Mouse (Mus musculus): Measurements from ENCODE around the gene Gltp. TPM values are rescaled to one million over a fixed set of nuclear protein-coding genes. Genes with fewer than 3 reads are reported as not detected.
A peak's percentile ranks its signal among the peaks of the same experiment; 100 is the strongest.

Gene Gltp
- polyA plus RNA-seq, 1 experiment from 2014 or later: 53.4 TPM

DNA sequence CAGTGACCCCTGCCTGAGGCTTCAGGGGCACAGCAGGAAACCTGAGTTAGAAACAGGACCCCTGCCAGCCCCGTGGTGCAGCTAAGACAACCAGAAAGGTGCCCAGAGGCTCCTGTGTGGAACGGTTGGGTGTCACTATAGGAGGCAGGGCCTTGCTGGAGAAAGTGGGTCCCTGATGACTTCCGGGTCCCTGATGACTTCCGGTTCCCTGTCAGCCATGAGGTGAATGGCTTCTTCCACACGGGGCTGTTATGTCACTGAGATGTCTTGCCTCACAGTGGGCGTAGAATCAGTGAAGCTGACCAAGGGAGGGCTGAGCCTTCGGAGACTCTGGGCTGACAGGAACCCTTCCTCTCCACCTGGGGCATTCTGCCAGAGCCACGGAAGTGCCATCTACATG is 16.2 kb downstream of the Gltp start:
- Histone ChIP-seq H3K9ac (ENCODE audit: low read depth, low read length) (no peak overlapping the region), H3K27me3 (replicated peaks; ENCODE audit: control insufficient read depth, insufficient read depth, low read length) (no peaks in the 10 kb centered on the region), H3K4me3 (ENCODE audit: low read depth, low read length) (no peak overlapping the region), H3K4me1 (replicated peaks; ENCODE audit: control insufficient read depth, insufficient read depth, low read length) (no peaks in the 10 kb centered on the region), H3K27ac (ENCODE audit: low read depth, low read length) (no peak overlapping the region), H3K4me2 (no peak overlapping the region), H3K36me3 (ENCODE audit: control insufficient read depth, insufficient read depth, low read length) (0 out of 2 replicates have a peak, but pooled peaks cover 3% of the 10 kb centered on the region), H3K9me3 (ENCODE audit: control insufficient read depth, low read length) (no peaks in the 10 kb centered on the region)
- no peak for DNase-seq (ENCODE audit: low spot score)
- no peak for ATAC-seq (replicated peaks; ENCODE audit: low FRiP score)
- WGBS: 85% methylated on average over 8 of the region's 8 CpGs

- Histone ChIP-seq H3K27ac (ENCODE audit: low read depth, low read length) (no peak overlapping the region), H3K4me2 (no peak overlapping the region), H3K9ac (ENCODE audit: low read depth, low read length) (no peak overlapping the region), H3K27me3 (replicated peaks; ENCODE audit: control insufficient read depth, insufficient read depth, low read length) (no peaks in the 10 kb centered on the region), H3K4me3 (ENCODE audit: low read depth, low read length) (no peak overlapping the region), H3K9me3 (ENCODE audit: control insufficient read depth, low read length) (no peaks in the 10 kb centered on the region), H3K36me3 (ENCODE audit: control insufficient read depth, insufficient read depth, low read length) (0 out of 2 replicates have a peak, but pooled peaks cover 3% of the 10 kb centered on the region), H3K4me1 (replicated peaks; ENCODE audit: control insufficient read depth, insufficient read depth, low read length) (no peaks in the 10 kb centered on the region)
- DNase-seq (ENCODE audit: low spot score) (no peak), ATAC-seq (replicated peaks; ENCODE audit: low FRiP score) (no peak)
- WGBS: 82% methylated on average over 13 of the region's 13 CpGs
Observed at GRCm38 (mm10) chr5:114673114-114673513, 17.7 kb downstream of the Gltp start.

GRCm38 (mm10) chr5:114669014-114669413 is 21.8 kb downstream of the Gltp start:
- DNase-seq (ENCODE audit: low spot score): no peak
- H3K9me3 ChIP-seq (ENCODE audit: control insufficient read depth, low read length): no peaks in the 10 kb centered on the region
- H3K4me3 ChIP-seq (ENCODE audit: low read depth, low read length): no peak overlapping the region
- no peaks in the 10 kb centered on the region for H3K4me1 ChIP-seq (replicated peaks; ENCODE audit: control insufficient read depth, insufficient read depth, low read length)
- H3K36me3 ChIP-seq (ENCODE audit: control insufficient read depth, insufficient read depth, low read length): 0 out of 2 replicates have a peak, but pooled peaks cover 3% of the 10 kb centered on the region
- no peak for ATAC-seq (replicated peaks; ENCODE audit: low FRiP score)
- no peaks in the 10 kb centered on the region for H3K27me3 ChIP-seq (replicated peaks; ENCODE audit: control insufficient read depth, insufficient read depth, low read length)
- no peak overlapping the region for H3K27ac ChIP-seq (ENCODE audit: low read depth, low read length)
- H3K4me2 ChIP-seq: no peak overlapping the region
- 91% methylated on average over 5 of the region's 5 CpGs for WGBS
- H3K9ac ChIP-seq (ENCODE audit: low read depth, low read length): no peak overlapping the region

DNA sequence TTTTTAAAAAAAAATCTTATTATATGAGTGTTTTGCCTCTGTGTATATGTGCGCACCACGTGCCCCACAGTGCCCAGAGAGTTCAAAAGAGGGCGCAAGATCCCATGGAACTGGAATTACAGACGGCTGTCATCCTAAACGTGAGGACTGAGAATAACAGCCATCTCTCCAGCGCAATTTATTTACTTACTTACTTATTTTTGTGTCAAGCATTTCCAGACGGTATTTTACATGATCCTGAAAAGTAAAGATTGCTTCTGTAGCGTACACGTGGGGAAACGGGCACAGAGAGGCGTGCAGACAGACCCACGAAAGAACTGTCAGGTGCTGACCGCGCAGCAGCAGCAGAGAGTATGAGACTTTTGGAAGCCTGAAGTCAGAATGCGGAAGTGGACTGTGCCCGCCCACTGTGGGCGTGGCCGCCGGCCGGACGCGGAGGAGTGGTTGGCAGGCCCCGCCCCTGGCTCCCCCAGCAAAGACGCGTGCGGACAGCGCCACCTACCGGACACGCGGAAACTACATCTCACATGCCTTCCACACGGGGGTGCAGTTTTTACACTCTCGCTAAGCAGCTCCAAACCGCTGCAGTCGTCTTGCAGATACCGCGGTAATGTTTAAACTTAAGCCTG is 23.4 kb downstream of the Gltp start:
- Histone ChIP-seq H3K9me3 (ENCODE audit: control insufficient read depth, low read length) (no peaks in the 10 kb centered on the region), H3K4me1 (replicated peaks; ENCODE audit: control insufficient read depth, insufficient read depth, low read length) (no peaks in the 10 kb centered on the region), H3K27ac (ENCODE audit: low read depth, low read length) (peak overlapping the region; percentile 56), H3K4me2 (peak overlapping the region; percentile 75), H3K36me3 (ENCODE audit: control insufficient read depth, insufficient read depth, low read length) (no peaks in the 10 kb centered on the region), H3K27me3 (replicated peaks; ENCODE audit: control insufficient read depth, insufficient read depth, low read length) (no peaks in the 10 kb centered on the region), H3K4me3 (ENCODE audit: low read depth, low read length) (peak overlapping the region; percentile 38), H3K9ac (ENCODE audit: low read depth, low read length) (no peak overlapping the region)
- DNase-seq (ENCODE audit: low spot score): peak; percentile 100
- 3% methylated on average over 36 of the region's 36 CpGs for WGBS
- peak; percentile 95 for ATAC-seq (replicated peaks; ENCODE audit: low FRiP score)

DNA sequence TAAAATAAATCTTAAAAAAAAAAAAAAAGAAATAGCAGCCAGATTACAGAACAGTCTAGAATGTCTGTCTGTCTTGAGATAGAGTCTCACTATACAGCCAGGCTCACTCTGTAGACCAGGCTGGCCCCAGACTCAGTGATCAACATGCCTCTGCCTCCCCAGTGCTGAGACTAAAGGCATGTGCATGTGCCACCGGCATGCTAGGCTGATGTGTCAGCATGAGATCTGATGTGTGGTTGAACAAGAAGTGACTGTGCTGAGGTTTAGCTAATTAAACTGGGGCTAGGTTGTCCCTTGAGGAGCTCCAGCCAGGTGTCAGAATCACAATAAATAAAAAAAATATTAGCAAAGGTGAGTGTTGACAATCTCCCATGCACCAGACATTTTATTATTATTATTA is 24.1 kb downstream of the Gltp start:
- WGBS: 66% methylated on average over 1 of the region's 1 CpGs
- Histone ChIP-seq H3K4me1 (replicated peaks; ENCODE audit: control insufficient read depth, insufficient read depth, low read length) (no peaks in the 10 kb centered on the region), H3K27me3 (replicated peaks; ENCODE audit: control insufficient read depth, insufficient read depth, low read length) (no peaks in the 10 kb centered on the region; the same call in 1 of the 2 replicates), H3K4me2 (peak overlapping the region; percentile 75), H3K27ac (ENCODE audit: low read depth, low read length) (no peak overlapping the region), H3K36me3 (ENCODE audit: control insufficient read depth, insufficient read depth, low read length) (no peaks in the 10 kb centered on the region), H3K9me3 (ENCODE audit: control insufficient read depth, low read length) (no peaks in the 10 kb centered on the region), H3K4me3 (ENCODE audit: low read depth, low read length) (peak overlapping the region; percentile 38; the same call in 1 of the 2 replicates), H3K9ac (ENCODE audit: low read depth, low read length) (no peak overlapping the region)
- DNase-seq (ENCODE audit: low spot score) (no peak), ATAC-seq (replicated peaks; ENCODE audit: low FRiP score) (no peak)

- H3K4me1 ChIP-seq (replicated peaks; ENCODE audit: control insufficient read depth, insufficient read depth, low read length): no peaks in the 10 kb centered on the region
- H3K9ac ChIP-seq (ENCODE audit: low read depth, low read length): no peak overlapping the region
- H3K4me3 ChIP-seq (ENCODE audit: low read depth, low read length): no peak overlapping the region
- H3K27ac ChIP-seq (ENCODE audit: low read depth, low read length): no peak overlapping the region
- H3K9me3 ChIP-seq (ENCODE audit: control insufficient read depth, low read length): no peaks in the 10 kb centered on the region
- ATAC-seq (replicated peaks; ENCODE audit: low FRiP score): no peak
- H3K27me3 ChIP-seq (replicated peaks; ENCODE audit: control insufficient read depth, insufficient read depth, low read length): peaks cover 6% of the 10 kb centered on the region
- WGBS: 82% methylated on average over 7 of the region's 7 CpGs
- DNase-seq (ENCODE audit: low spot score): no peak
- H3K4me2 ChIP-seq: no peak overlapping the region
- H3K36me3 ChIP-seq (ENCODE audit: control insufficient read depth, insufficient read depth, low read length): no peaks in the 10 kb centered on the region
Observed at GRCm38 (mm10) chr5:114664750-114665149, 26.0 kb downstream of the Gltp start.

DNA sequence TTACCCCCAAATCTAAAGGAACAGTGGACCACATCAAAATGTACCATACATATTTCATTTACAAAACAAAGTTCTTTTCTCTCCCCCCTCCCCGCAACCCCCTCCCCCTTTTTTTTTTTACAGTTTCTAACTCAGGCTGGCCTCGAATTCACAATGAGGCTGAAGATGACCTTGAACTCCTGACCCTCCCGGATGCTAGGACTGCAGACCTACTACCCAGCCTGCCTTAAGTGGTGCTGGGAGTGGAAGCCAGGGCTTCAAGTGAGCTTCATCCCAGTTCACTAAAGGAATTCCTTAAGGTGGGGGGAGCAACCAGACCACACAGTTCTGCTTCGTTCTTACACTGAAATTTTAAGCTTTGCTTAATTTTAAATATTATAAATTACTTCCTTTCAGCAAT is 26.6 kb downstream of the Gltp start:
- WGBS: 74% methylated on average over 4 of the region's 4 CpGs
- Histone ChIP-seq H3K4me2 (no peak overlapping the region), H3K9ac (ENCODE audit: low read depth, low read length) (no peak overlapping the region), H3K27ac (ENCODE audit: low read depth, low read length) (no peak overlapping the region), H3K9me3 (ENCODE audit: control insufficient read depth, low read length) (no peaks in the 10 kb centered on the region), H3K27me3 (replicated peaks; ENCODE audit: control insufficient read depth, insufficient read depth, low read length) (peaks cover 13% of the 10 kb centered on the region), H3K4me1 (replicated peaks; ENCODE audit: control insufficient read depth, insufficient read depth, low read length) (no peaks in the 10 kb centered on the region), H3K36me3 (ENCODE audit: control insufficient read depth, insufficient read depth, low read length) (no peaks in the 10 kb centered on the region), H3K4me3 (ENCODE audit: low read depth, low read length) (no peak overlapping the region)
- no peak for ATAC-seq (replicated peaks; ENCODE audit: low FRiP score)
- no peak for DNase-seq (ENCODE audit: low spot score)

DNA sequence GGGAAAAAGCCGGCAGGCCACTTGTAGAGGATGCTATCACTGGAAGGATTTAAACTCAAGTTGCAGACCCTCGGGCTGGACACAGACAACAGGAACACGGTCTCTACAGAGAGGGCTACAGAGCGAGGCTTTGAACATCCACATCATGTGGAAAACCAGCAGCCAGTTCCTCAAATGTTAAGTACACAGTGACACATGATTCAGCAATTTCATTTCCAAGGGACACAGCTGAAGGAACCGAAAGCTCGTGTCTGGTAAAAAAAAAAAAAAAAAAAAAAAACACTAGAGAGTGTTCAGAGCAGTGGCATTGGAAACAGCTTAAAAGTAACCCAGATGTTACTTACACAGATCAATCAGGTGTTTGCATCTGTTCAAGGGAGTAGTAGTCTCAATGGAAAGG is 29.8 kb downstream of the Gltp start:
- Histone ChIP-seq H3K27ac (ENCODE audit: low read depth, low read length) (no peak overlapping the region), H3K9me3 (ENCODE audit: control insufficient read depth, low read length) (no peaks in the 10 kb centered on the region), H3K9ac (ENCODE audit: low read depth, low read length) (no peak overlapping the region), H3K4me2 (no peak overlapping the region), H3K4me3 (ENCODE audit: low read depth, low read length) (no peak overlapping the region), H3K36me3 (ENCODE audit: control insufficient read depth, insufficient read depth, low read length) (no peaks in the 10 kb centered on the region), H3K4me1 (replicated peaks; ENCODE audit: control insufficient read depth, insufficient read depth, low read length) (no peaks in the 10 kb centered on the region), H3K27me3 (replicated peaks; ENCODE audit: control insufficient read depth, insufficient read depth, low read length) (peaks cover 44% of the 10 kb centered on the region)
- DNase-seq (ENCODE audit: low spot score) (no peak), ATAC-seq (replicated peaks; ENCODE audit: low FRiP score) (no peak)
- 44% methylated on average over 6 of the region's 6 CpGs for WGBS

- WGBS: 2% methylated on average over 43 of the region's 47 CpGs
- DNase-seq (ENCODE audit: low spot score) (no peak), ATAC-seq (replicated peaks; ENCODE audit: low FRiP score) (no peak; the same call in 1 of the 2 replicates)
- H3K9ac ChIP-seq (ENCODE audit: low read depth, low read length): no peak within 1 kb of the TSS
- peaks cover 52% of the 10 kb centered on the region for H3K27me3 ChIP-seq (replicated peaks; ENCODE audit: control insufficient read depth, insufficient read depth, low read length)
- peak within 1 kb of the TSS; percentile 52 for H3K4me3 ChIP-seq (ENCODE audit: low read depth, low read length)
- no peak within 1 kb of the TSS for H3K27ac ChIP-seq (ENCODE audit: low read depth, low read length)
- H3K9me3 ChIP-seq (ENCODE audit: control insufficient read depth, low read length): no peaks in the 10 kb centered on the region
- no peaks in the 10 kb centered on the region for H3K4me1 ChIP-seq (replicated peaks; ENCODE audit: control insufficient read depth, insufficient read depth, low read length)
- H3K4me2 ChIP-seq: peak within 1 kb of the TSS; percentile 83
- no peaks in the 10 kb centered on the region for H3K36me3 ChIP-seq (ENCODE audit: control insufficient read depth, insufficient read depth, low read length)
Observed at GRCm38 (mm10) chr5:114658255-114658654, 32.5 kb downstream of the Gltp start, which contains the start of gene Trpv4. Trpv4 (minus strand) TSS chr5:114658421.
